4 mouse cellular contexts compared by ENCODE assay signal in the genomic region with DNA sequence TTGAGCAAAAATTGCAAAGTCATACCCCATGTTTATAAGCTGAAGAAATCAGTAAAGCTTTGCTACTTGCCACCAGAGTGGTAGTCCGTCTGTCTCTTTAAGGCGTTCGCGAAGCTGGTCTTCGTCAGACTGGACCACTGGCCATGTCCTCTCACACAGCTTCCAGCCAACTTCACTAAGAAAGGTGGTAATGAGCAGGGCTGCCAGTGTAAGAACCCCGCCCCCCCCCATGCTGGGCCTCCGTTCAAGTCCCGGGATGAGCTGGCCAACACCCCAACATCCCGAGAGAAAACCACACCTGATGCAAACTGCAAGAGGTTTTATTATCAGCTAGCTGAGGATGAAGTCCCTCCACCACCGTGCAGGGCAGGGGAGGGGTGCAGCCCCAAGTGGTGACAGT. TPM values are rescaled to one million over a fixed set of nuclear protein-coding genes. Genes with fewer than 3 reads are reported as not detected.
"Had no signal": no experiment of that assay in that cellular context is flagged by ENCODE, and none has a peak within 500 bp of the region (broad histone marks: within the 10 kb centered on the region; RNA-seq: fewer than 3 reads in every experiment).

No protein-coding gene starts in this region.

RNA-seq across cellular contexts. Expression of a gene that starts 27.3 kb away (rescaled TPM):
- polyA plus RNA-seq: small intestine, adult 2 months; spleen, adult 2 months; stomach, embryonic 14.5 days; thymus, postnatal 0 days had no signal
